Mouse (Mus musculus) layer of hippocampus, adult 2 months (tissue): ENCODE results near the gene Tex50. TPM values are rescaled to one million over a fixed set of nuclear protein-coding genes. Genes with fewer than 3 reads are reported as not detected.
"Not testable (repeated sequence)": the region's sequence is repeated elsewhere in the genome, so short reads cannot be mapped to it uniquely, and the experiment has no call there.

ENCODE experiments used
- DNase-seq, 2 experiments: peaks; one replicate each; pipeline ENCODE4 v3.0.0; 2022; ENCODE audit warnings: low spot score in 2 of 2
- H3K27ac ChIP-seq: fragments of 200-600 bp; 2 replicates; pipeline ENCODE4 v1.8.1; 2022
- H3K4me3 ChIP-seq: fragments of 200-600 bp; 2 replicates; pipeline ENCODE4 v1.8.1; 2022; ENCODE audit warnings: mild to moderate bottlenecking
- CTCF ChIP-seq: fragments of 200-600 bp; conservative IDR thresholded peaks from 2 replicates; pipeline ENCODE4 v1.8.1; 2022; ENCODE audit warnings: antibody characterized with exemption, mild to moderate bottlenecking, moderate library complexity
- long read RNA-seq, 2 experiments: library from polyadenylated mRNA; stranded (forward); transcript quantifications; one replicate each; pipeline ENCODE4 v2.0.0; 2021; ENCODE audit warnings: borderline mapping rate in 2 of 2
- total RNA-seq, 2 experiments: library from RNA; stranded (reverse); gene quantifications; 2 replicates each; pipeline ENCODE4 v1.2.3; 2021

Tex50 gene
- not detected for total RNA-seq
- long read RNA-seq, experiment 1, result 0 reads
- long read RNA-seq, experiment 2, result 0 reads

DNA sequence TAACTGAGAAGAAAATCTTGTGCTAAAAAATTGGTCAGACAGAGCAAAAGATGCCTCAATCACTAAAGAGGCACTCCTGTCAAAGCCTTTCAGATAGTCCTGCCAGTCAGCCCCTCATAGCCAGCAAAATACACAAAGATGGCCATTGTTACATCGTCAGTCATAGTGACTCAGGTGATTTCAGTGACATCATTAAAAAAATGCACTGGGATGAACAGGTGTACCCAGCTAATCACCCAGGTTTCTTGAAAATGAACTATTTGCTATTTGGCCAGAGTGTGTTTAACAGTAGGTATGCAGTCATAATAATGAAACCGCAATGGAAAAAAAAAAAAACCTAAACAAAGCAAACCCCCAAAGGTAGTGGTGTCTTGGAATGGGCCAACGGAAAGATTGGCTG lies at the start of gene Tex50:
Gene Tex50 (minus strand): TSS at position 101 of the 400 bp plus-strand sequence.
- H3K27ac ChIP-seq, result no peak within 1 kb of the TSS
- TF ChIP-seq CTCF, result no peak
- DNase-seq, result no peak

GRCm38 (mm10) chr1:161199856-161200255 lies 40.7 kb upstream of the Tex50 start:
- no peak for TF ChIP-seq CTCF
- no peak overlapping the region for H3K4me3 ChIP-seq
- no peak overlapping the region for H3K27ac ChIP-seq
- DNase-seq, result no peak

More for the DNA sequence above, at the start of gene Tex50:
- H3K4me3 ChIP-seq, result no peak within 1 kb of the TSS

DNA sequence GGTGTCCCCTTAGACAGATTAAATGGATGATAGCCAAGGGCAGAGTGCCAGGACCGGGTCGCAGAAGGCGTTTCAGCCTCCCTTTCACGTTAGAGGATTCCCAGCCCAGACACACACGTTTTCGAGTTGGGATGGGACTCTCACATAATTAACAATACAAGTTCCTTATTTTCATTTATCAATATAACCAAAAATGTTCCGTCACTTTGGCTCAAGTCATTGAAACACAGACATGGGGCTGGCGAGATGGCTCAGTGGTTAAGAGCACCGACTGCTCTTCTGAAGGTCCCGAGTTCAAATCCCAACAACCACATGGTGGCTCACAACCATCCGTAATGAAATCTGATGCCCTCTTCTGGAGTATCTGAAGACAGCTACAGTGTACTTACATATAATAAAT lies 37.2 kb upstream of the Tex50 start:
- not testable (repeated sequence) for H3K27ac ChIP-seq, DNase-seq
- TF ChIP-seq CTCF, result peak; percentile 29; the same call in 1 of the 2 replicates
- peak overlapping the region; percentile 55 for H3K4me3 ChIP-seq

- peak overlapping the region; percentile 74 for H3K27ac ChIP-seq
- H3K4me3 ChIP-seq, result peak overlapping the region; percentile 55
- TF ChIP-seq CTCF, result peak; percentile 96
- DNase-seq, result peak; percentile 74 to 83
These were observed 36.6 kb upstream of the Tex50 start for GRCm38 (mm10) chr1:161195541-161196351.

GRCm38 (mm10) chr1:161190253-161190910 lies 31.3 kb upstream of the Tex50 start:
- DNase-seq, result no peak
- Histone ChIP-seq H3K4me3 (no peak overlapping the region), H3K27ac (no peak overlapping the region)
- no peak for TF ChIP-seq CTCF

- TF ChIP-seq CTCF, result no peak
- Histone ChIP-seq H3K4me3 (no peak overlapping the region), H3K27ac (no peak overlapping the region)
- no peak for DNase-seq
These were observed 26.3 kb upstream of the Tex50 start for GRCm38 (mm10) chr1:161185431-161185830.

DNA sequence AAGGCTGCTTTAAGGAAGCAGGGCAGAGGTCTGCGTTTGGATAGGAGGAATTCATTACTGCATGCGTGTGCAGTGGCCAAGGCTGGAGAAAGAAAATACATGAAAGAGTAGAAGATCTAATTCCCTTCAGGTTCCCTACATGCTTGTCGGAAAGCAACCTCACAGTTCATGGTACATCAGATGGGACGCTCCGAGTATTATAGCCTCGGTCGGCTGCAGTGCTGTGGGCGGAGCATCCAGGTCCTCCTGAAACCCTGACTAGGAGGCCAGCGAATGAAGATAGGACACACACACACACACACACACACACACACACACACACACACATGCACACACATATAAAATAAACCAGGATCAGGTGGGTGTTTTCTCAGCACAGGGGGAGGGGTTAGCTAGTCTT lies 24.6 kb upstream of the Tex50 start:
- no peak overlapping the region for H3K4me3 ChIP-seq
- H3K27ac ChIP-seq, result no peak overlapping the region
- TF ChIP-seq CTCF, result no peak
- DNase-seq, result no peak

- no peak for TF ChIP-seq CTCF
These were observed 23.3 kb upstream of the Tex50 start for GRCm38 (mm10) chr1:161182386-161182785.

DNA sequence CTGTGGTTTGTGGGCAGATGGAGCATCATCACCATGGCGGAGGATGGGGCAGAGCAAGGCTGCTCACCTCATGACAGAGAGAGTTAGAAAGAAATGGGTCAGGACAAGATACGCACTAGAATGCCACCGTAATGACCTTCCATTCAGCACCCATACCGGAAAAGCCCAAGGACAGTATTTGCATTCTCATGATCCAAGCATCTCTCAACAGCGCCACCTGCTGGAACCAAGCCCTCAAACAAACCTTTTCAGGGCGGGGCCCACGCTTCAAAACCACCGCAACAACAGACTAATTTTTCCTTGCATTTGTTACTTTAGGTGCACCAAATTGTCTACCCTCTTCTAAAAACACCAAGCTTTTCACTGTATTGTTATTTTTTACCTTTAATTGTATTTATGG lies 21.6 kb upstream of the Tex50 start:
- Histone ChIP-seq H3K4me3 (no peak overlapping the region), H3K27ac (no peak overlapping the region)
- peak in 1 of 2 experiments; percentile 56 for DNase-seq
- TF ChIP-seq CTCF, result peak; percentile 84

More at GRCm38 (mm10) chr1:161182386-161182785, 23.3 kb upstream of the Tex50 start:
- Histone ChIP-seq H3K4me3 (no peak overlapping the region), H3K27ac (no peak overlapping the region)
- DNase-seq, result no peak

DNA sequence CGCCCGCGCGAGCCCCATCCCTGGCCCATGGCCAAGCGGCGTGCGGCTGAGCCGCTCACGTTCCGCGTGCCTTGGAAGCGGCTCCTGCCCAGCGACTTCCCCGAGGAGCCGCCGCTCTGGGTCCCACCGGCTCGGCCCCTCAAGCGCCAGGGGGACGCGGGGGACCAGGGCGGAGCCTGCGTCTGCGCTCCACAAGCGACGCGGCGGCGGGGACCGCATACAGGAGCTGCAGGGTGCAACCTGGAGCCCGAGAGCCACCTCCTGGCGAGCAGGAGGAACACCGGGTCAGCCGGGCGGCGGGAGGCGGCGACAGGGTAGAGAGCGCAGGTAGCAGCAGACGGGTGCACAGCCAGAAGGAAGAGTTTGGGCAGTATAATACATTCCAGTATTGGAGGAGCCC lies 11.5 kb upstream of the Tex50 start:
- TF ChIP-seq CTCF, result peak; percentile 80
- Histone ChIP-seq H3K4me3 (peak overlapping the region; percentile 56), H3K27ac (peak overlapping the region; percentile 62; the same call in 1 of the 2 replicates)
- peak; percentile 34 to 73 for DNase-seq

DNA sequence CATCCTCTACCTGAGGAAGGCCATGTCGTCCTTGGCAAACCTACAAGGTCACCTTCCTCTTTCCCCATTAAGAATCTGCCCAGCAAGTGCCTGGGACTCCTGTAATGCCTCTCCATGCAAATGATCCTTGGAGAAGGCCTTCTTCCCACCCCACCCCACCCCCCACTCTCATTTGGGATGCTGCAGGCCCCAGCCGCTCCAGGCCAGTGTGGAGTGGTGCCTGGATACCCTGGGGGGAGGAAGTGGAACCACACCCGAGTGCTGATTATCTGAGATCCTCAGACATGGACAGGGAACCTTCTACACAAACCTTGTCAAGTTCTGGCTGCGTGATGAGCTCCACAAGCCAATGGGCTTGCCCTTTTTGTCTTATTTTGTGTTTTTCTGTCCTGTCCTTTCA lies 1.2 kb upstream of the Tex50 start:
- Histone ChIP-seq H3K4me3 (no peak overlapping the region), H3K27ac (no peak overlapping the region)
- DNase-seq, result no peak
- TF ChIP-seq CTCF, result no peak

GRCm38 (mm10) chr1:161156546-161156945 lies 2.6 kb downstream of the Tex50 start:
- no peak overlapping the region for H3K27ac ChIP-seq
- no peak for DNase-seq
- no peak for TF ChIP-seq CTCF
- H3K4me3 ChIP-seq, result no peak overlapping the region

- no peak for DNase-seq
- TF ChIP-seq CTCF, result no peak
These were observed 8.0 kb downstream of the Tex50 start for GRCm38 (mm10) chr1:161151098-161151497.

More at GRCm38 (mm10) chr1:161151098-161151497, 8.0 kb downstream of the Tex50 start:
- no peak overlapping the region for H3K4me3 ChIP-seq
- H3K27ac ChIP-seq, result no peak overlapping the region
